Mouse (Mus musculus): ENCODE measurements around the gene P4htm.

- TF ChIP-seq POLR2A (IDR thresholded peaks at IDR 0.05; ENCODE audit: insufficient read depth, low read depth, low read length): no peak
- no peak for TF ChIP-seq CTCF (IDR thresholded peaks at IDR 0.05; ENCODE audit: insufficient read depth, low read depth, low read length)
Measured at GRCm38 (mm10) chr9:108546875-108547274, 50.6 kb downstream of the P4htm start.

All from olfactory bulb, adult 2 months (tissue).